In the genomic region with DNA sequence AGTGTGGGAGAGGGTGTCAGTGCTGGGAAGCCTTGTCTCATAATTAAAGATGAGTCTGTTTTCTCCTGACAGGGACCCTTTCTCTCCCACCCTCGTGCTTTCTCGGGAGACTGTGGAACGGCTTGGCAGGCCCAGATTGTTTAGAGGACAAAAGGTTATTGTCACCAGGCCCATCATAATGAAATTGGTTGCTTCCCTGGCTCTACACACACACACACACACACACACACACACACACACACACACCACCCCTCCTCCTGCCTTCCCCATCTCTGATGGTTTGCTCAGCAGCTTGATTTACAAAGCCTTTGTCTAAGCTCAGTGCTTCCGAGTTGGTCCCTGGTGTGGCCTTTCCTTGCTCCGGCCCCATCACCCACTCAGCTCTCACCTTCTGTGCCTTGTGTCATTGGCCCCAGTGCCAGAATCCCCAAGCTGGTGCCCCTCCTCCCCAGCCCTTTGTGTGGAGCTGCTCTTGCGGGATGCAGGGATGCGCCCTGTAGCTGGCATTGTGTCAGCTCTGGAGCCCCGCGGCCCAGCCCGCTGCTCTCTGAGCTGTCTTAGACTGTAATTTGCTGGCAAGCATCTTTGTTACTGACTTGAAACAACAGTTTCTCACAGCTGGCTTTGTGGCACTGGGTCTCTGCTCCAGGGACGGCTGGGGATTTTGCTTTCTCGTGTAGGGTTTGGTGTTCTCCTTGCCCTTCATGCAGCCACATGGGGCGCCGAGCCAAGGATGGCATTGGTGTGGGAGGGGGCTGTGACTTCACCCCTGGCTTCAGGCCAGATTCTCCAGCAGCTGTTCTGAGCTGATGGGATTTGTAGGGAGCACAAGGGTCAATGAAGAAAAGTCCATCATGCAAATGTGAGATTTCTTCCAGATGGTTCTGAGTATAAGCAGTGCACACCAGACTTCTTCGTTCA, we compare ENCODE assay signal across 9 mouse cellular contexts.
DNase-seq lines count a peak whose midpoint lies in the region; ATAC-seq and TF ChIP-seq lines count a peak whose summit lies in the region.
"Had no signal": no experiment of that assay in that cellular context is flagged by ENCODE, and none has a peak within 500 bp of the region (broad histone marks: within the 10 kb centered on the region; RNA-seq: fewer than 3 reads in every experiment).

No protein-coding gene starts in this region.

- peaks cover 15% of the 10 kb centered on the region; the same call in 1 of the 2 replicates for H3K4me1 ChIP-seq in lung, postnatal 0 days (ENCODE audit: insufficient read depth, low read depth, low read length)
- peaks cover 55% of the 10 kb centered on the region for H3K4me1 ChIP-seq in embryonic facial prominence, embryonic 12.5 days
- H3K4me1 ChIP-seq in neural tube, embryonic 15.5 days = peaks cover 76% of the 10 kb centered on the region
- H3K4me1 ChIP-seq: liver, embryonic 15.5 days had no signal

- peak; percentile 80 for DNase-seq in lung, postnatal 0 days (ENCODE audit: low spot score)
- no peak for DNase-seq in lung, adult 18-20 months
- peak; percentile 49 to 67 for DNase-seq in heart, adult 18-20 months
- DNase-seq in kidney, adult 18-20 months = peak; percentile 54
- peak; percentile 42 to 49 for DNase-seq in left cerebral cortex, postnatal 25 days (ENCODE audit: low spot score in 2 of 2)
- no peak for DNase-seq in T-cell, adult 2 months (ENCODE audit: low spot score)

- 0 out of 2 replicates have a peak, but pooled peaks have one; percentile 9 for TF ChIP-seq CTCF in lung, postnatal 0 days (IDR thresholded peaks at IDR 0.05)

- no peak overlapping the region for H3K4me2 ChIP-seq in lung, postnatal 0 days (replicated peaks; ENCODE audit: low read depth, low read length)
- H3K4me2 ChIP-seq in embryonic facial prominence, embryonic 12.5 days (replicated peaks) = no peak overlapping the region
- H3K4me2 ChIP-seq in neural tube, embryonic 15.5 days = peak overlapping the region; percentile 38
- H3K4me2 ChIP-seq: liver, embryonic 15.5 days had no signal

- H3K27me3 ChIP-seq in lung, postnatal 0 days (replicated peaks; ENCODE audit: insufficient read depth, low read length) = no peaks in the 10 kb centered on the region
- no peaks in the 10 kb centered on the region for H3K27me3 ChIP-seq in embryonic facial prominence, embryonic 12.5 days
- H3K27me3 ChIP-seq in neural tube, embryonic 15.5 days (replicated peaks) = no peaks in the 10 kb centered on the region
- H3K27me3 ChIP-seq: liver, embryonic 15.5 days had no signal

- peak; percentile 73 for ATAC-seq in lung, postnatal 0 days
- peak; percentile 32 for ATAC-seq in embryonic facial prominence, embryonic 12.5 days (ENCODE audit: insufficient number of reproducible peaks, insufficient read depth, low FRiP score, low TSS enrichment)
- ATAC-seq in neural tube, embryonic 15.5 days (ENCODE audit: low FRiP score) = peak; percentile 79

- TF ChIP-seq EP300 in lung, postnatal 0 days (IDR thresholded peaks at IDR 0.05) = peak; percentile 17; the same call in 1 of the 2 replicates

- H3K9ac ChIP-seq in lung, postnatal 0 days (replicated peaks; ENCODE audit: low read depth) = no peak overlapping the region
- H3K9ac ChIP-seq in embryonic facial prominence, embryonic 12.5 days = peak overlapping the region; percentile 5; the same call in 1 of the 2 replicates
- H3K9ac ChIP-seq in neural tube, embryonic 15.5 days (replicated peaks) = peak overlapping the region; percentile 50; the same call in 1 of the 2 replicates
- H3K9ac ChIP-seq: liver, embryonic 15.5 days had no signal

- H3K27ac ChIP-seq in lung, postnatal 0 days (ENCODE audit: low read length) = peak overlapping the region; percentile 4
- peak overlapping the region; percentile 91 for H3K27ac ChIP-seq in embryonic facial prominence, embryonic 12.5 days
- peak overlapping the region; percentile 97 for H3K27ac ChIP-seq in neural tube, embryonic 15.5 days (replicated peaks)
- H3K27ac ChIP-seq: liver, embryonic 15.5 days had no signal

- WGBS in lung, postnatal 0 days = 33% methylated on average over 15 of the region's 15 CpGs
- WGBS in embryonic facial prominence, embryonic 12.5 days = 15% methylated on average over 15 of the region's 15 CpGs
- 8% methylated on average over 15 of the region's 15 CpGs for WGBS in neural tube, embryonic 15.5 days

- H3K9me3 ChIP-seq in lung, postnatal 0 days (ENCODE audit: low read length) = no peaks in the 10 kb centered on the region
- no peaks in the 10 kb centered on the region for H3K9me3 ChIP-seq in embryonic facial prominence, embryonic 12.5 days
- no peaks in the 10 kb centered on the region for H3K9me3 ChIP-seq in neural tube, embryonic 15.5 days (replicated peaks)
- H3K9me3 ChIP-seq: liver, embryonic 15.5 days had no signal

- H3K4me3 ChIP-seq in lung, postnatal 0 days (ENCODE audit: low read depth, low read length) = no peak overlapping the region
- H3K4me3 ChIP-seq in embryonic facial prominence, embryonic 12.5 days = no peak overlapping the region
- no peak overlapping the region for H3K4me3 ChIP-seq in neural tube, embryonic 15.5 days (replicated peaks)
- H3K4me3 ChIP-seq: liver, embryonic 15.5 days had no signal

- H3K36me3 ChIP-seq in lung, postnatal 0 days (ENCODE audit: insufficient read depth, low read length) = no peaks in the 10 kb centered on the region
- no peaks in the 10 kb centered on the region for H3K36me3 ChIP-seq in embryonic facial prominence, embryonic 12.5 days
- H3K36me3 ChIP-seq in neural tube, embryonic 15.5 days = no peaks in the 10 kb centered on the region
- H3K36me3 ChIP-seq: liver, embryonic 15.5 days had no signal

- intact Hi-C loops in left cerebral cortex, postnatal 25 days (cut with DNase I) = no loop called here

Comparison
In these comparisons a context has a peak if more than half of its experiments do, and no peak if none do; other contexts are left out.
1. DNase-seq: peak in lung, postnatal 0 days (single experiment), heart, adult 18-20 months (2 of 2), kidney, adult 18-20 months (single experiment) and left cerebral cortex, postnatal 25 days (2 of 2); none in lung, adult 18-20 months (0 of 2) and T-cell, adult 2 months (single experiment).
2. H3K27ac ChIP-seq: peak in every context shown above with its lines; median percentile 97 in neural tube, embryonic 15.5 days; 91 in embryonic facial prominence, embryonic 12.5 days; 4 in lung, postnatal 0 days.
3. Peak in every context shown above with its lines, with median percentiles within 50 percentile points of each other: ATAC-seq.